Mouse (Mus musculus) spleen, postnatal 10 days (tissue): ENCODE measurements around the gene Kifc1.
A peak's percentile ranks its signal among the peaks of the same experiment; 100 is the strongest.
"Not testable (repeated sequence)": the region's sequence is repeated elsewhere in the genome, so short reads cannot be mapped to it uniquely, and the experiment has no call there.

Experiments
- DNase-seq, 2 experiments: peaks; one replicate each; pipeline ENCODE4 v3.0.0; 2021 to 2022; ENCODE audit warnings: low spot score in 2 of 2

The Kifc1 gene

DNA sequence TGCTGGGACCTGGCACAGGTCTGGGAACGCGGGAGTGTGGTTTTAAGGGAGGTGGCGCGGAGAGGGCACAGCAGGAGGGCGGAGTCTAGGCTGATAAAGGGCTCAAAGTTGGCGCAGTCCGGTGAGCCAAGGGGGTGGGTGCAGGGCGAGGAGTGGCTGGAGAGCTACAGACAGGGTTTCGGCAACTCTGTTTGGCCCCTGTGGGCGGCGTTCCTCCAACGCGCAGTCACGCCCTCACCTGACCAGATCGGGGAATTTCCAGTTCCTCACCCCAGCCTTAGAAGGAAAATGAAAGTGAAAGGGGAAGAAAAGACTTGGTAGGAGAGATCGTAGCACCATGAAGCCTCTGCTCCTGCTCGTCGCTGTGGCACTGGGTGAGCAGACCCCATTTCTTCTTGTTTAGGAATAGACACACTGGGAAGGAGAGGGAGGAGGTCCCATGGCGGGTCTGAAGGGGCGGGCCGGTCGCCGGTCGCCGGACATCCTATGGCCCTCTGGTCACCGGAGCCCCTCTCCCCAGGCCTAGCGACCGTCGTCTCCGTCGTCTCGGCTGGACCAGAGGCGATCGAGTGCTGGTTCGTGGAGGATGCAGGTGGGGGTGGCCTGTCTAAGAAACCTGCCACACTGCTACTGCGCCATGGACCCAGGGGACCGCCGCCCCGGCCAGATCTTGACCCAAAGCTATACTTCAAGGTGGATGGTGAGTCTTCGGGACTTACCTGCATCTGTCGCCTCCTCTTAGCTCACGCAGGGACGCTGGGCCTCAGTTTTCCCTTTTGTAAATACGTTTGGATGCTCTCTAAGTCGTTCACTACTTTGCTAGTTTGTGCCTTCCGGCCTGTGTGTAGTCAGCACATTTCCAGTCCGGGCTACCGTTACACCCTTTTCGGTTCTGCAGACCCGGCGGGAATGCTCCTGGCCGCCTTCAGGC, 29.2 kb upstream of the Kifc1 start:
- DNase-seq: peak; percentile 80 to 90

DNA sequence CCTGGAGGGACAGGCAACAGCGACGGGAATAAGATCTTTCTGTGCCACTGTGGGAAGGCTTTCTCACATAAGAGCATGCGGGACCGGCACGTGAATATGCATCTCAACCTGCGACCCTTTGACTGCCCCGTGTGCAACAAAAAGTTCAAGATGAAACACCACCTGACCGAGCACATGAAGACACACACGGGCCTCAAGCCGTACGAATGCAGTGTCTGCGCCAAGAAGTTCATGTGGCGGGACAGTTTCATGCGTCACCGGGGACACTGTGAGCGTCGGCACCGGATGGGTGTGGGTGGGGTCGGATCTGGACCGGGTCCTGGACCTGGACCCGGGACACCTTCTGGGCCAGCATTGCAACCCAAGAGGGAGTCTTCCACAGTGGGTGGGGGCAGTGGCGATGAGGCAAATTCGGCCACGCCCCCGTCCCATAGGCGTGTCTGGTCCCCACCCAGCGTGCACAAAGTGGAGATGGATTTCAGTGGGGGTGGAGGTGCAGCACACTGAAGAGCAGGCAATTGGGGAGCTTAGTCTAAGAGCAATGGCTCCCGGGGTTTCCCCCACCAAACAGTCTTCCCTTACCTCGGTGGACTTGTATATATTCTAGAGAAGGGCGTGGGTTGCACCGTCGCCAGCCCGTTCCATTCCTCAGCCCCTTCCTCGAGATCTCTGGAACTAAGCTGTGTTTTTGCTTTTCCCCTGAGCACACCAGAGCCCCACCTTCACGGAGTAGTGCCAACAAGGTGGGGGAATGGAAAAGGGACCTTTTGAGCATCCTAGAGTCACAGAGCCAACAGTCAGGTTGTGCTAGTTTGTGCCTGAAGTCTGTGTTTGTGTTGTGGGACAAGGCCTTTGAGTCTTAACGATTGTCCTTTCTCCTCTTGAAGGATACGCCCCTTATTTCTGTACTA, 28.1 kb upstream of the Kifc1 start:
- peak; percentile 39 to 65 for DNase-seq

DNA sequence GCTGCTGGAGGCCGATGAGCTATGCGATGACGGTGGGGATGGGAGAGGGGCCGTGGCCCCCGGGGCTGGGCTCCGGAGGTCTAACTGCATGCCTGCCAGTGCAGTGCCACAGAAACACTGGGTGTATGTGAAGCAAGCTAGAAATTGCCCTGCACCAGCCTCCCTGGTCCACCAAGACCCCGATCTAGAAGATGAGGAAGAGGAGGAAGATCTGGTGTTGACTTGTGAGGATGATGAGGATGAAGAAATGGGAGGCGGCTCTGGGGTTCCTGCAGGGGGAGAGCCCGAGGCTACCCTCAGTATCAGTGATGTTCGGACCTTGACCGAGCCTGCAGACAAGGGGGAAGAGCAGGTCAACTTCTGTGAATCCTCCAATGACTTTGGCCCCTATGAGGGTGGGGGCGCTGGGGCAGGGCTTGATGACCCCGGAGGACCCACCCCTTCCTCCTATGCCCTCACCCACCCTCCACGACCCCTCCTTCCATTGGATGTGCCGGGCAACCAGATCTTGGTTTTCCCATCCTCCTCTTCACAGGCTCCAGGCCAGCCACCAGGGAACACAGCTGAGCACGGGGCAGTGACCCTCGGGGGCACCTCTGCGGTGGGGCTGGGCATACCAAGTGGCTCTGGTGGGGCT, 27.3 kb upstream of the Kifc1 start:
- no peak for DNase-seq

DNA sequence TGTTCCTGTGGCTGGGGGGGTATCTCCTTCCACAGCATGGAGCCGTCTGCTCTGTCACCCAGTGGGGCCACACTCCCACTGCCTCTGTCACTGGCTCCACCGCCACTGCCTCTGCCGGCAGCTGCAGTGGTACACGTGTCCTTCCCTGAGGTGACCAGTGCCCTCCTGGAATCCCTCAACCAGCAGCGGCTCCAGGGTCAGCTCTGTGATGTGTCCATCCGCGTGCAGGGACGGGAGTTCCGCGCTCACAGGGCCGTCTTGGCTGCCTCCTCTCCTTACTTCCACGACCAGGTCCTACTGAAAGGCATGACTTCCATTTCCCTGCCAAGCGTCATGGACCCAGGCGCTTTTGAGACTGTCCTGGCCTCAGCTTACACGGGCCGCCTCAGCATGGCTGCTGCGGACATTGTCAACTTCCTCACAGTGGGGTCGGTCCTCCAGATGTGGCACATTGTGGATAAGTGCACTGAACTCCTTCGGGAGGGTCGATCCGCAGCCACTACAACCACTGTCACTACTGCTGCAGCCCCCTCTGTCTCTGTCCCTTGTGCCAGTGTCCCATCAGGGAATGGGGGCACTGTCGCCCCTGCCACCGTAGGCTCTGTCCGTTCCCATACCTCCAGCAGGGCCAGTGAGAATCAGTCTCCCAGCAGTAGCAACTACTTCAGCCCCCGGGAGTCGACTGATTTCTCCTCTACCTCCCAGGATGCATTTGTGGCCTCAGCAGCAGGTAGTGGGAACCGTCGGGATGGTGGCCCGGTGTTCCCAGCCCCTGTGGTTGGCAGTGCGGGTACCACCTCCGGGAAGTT, 26.6 kb upstream of the Kifc1 start:
- no peak for DNase-seq

DNA sequence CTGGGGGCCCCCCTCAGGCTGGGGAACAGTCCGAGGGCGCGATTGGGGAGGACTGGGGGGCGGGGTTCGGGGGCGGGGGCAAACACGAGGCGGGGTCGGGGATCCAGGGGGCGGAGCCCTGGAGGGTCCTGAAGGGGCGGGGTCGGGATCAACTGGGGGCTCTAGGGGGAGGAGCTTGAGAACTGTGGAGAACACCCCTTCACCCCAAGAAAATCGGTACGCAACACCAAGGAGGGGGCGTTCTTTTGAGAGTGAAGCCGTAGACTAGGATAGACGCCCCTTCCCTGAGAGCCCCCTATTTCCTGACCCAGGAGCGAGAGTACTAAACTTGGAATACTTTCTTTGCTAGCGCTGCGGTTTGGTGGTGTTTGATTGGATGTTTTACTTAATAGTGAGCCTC, 25.8 kb upstream of the Kifc1 start:
- DNase-seq: no peak

DNA sequence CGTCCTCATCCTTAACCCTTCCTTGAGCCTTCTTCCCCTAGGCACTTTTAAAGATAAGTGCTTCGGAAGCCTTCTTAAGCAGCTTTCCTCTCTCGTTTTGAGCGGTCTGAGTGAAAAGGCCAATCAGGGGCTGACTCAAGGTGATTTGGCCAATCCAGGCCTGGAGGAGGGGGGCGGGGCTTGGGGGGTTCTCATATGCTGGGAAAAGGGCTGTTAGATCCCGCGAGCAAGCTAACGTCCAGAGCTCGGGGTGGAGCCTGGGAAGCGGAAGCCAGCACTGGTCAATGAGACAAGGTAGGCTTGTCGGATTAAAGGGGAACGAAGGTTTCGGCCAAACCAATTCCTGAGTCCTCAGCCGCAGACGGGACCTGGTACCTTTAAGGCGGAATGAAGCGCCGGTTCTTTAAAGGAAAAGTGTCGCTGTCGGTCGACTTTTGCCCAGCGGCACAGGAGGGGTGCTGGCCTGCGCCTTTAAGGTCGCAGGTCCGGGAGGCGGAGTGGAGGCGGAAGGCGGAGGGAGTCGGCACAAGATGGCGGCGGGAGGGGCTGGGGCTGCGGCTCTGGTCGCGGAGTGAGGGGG, 25.3 kb upstream of the Kifc1 start, which contains the start of the genes Tapbp and Zbtb22:
Tapbp (plus strand) TSS at position 229 of the 580 bp plus-strand sequence.
Zbtb22 (plus strand) TSS at position 234 of the 580 bp plus-strand sequence.
- DNase-seq: peak; percentile 89 to 95

DNA sequence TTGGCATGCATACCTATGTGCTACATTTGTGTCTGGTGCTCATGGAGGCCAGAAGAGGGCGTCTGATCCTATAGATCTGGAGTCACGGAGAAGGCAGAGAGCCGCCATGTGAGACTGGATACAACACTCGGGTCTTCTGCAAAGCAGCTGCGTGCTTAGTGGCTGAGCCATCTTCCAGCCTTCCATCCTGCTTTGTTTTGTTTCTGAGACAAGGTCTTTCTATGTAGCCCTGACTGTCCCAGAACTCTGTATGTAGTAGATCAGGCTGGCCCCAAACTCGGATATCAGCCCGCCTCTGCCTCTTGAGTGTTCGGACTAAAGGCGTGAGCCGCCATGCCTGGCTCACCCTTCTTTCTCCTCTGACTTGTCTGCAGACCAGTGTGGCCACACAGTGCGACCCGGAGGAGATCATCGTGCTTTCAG, 24.5 kb upstream of the Kifc1 start:
- DNase-seq: no peak

DNA sequence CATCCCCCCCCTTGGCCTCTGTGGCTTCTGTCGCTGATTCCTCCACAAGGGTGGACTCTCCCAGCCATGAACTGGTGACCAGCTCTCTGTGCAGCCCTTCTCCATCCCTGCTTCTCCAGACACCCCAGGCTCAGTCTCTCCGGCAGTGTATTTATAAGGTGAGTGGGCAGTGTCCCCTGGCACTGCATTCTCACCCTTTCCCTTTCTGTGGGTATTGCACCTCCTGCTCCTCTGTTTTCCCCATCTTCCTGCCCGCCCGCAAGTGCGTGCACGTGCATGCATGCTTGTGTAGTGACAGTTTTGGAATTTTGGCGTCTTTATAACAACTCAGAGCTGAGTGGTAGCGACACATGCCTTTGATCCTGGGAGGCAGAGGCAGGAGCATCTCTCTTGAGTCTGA, 23.4 kb upstream of the Kifc1 start:
- DNase-seq: no peak

DNA sequence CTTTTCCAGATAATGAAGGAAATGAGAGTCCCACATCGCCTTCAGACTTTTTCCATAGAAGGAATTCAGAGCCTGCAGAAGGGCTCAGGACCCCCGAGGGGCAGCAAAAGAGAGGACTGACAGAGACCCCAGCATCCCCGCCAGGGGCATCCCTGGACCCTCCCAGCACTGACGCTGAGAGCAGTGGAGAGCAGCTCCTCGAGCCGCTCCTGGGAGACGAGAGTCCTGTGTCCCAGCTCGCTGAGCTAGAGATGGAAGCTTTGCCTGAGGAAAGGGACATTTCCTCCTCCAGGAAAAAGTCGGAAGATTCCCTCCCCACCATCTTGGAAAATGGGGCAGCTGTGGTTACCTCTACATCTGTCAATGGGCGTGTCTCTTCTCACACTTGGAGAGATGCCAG, 22.8 kb upstream of the Kifc1 start:
- no peak for DNase-seq

DNA sequence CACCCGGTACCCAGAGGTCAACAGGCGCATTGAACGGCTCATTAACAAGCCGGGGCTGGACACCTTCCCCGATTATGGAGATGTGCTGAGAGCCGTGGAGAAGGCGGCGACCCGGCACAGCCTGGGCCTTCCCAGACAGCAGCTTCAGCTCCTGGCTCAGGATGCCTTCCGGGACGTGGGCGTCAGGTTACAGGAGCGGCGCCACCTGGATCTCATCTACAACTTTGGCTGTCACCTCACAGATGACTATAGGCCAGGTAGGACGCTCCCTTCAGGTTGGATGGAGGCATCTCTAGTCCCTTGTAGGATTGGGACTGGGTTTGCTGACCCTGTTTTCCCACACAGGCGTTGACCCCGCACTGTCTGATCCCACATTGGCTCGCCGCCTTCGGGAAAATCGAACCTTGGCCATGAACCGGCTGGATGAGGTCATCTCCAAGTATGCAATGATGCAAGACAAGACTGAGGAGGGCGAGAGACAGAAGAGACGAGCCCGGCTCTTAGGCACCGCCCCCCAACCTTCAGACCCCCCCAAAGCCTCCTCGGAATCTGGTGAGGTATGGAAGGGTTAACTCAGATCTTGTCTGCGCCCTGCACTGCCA, 21.5 kb upstream of the Kifc1 start:
- DNase-seq: no peak

DNA sequence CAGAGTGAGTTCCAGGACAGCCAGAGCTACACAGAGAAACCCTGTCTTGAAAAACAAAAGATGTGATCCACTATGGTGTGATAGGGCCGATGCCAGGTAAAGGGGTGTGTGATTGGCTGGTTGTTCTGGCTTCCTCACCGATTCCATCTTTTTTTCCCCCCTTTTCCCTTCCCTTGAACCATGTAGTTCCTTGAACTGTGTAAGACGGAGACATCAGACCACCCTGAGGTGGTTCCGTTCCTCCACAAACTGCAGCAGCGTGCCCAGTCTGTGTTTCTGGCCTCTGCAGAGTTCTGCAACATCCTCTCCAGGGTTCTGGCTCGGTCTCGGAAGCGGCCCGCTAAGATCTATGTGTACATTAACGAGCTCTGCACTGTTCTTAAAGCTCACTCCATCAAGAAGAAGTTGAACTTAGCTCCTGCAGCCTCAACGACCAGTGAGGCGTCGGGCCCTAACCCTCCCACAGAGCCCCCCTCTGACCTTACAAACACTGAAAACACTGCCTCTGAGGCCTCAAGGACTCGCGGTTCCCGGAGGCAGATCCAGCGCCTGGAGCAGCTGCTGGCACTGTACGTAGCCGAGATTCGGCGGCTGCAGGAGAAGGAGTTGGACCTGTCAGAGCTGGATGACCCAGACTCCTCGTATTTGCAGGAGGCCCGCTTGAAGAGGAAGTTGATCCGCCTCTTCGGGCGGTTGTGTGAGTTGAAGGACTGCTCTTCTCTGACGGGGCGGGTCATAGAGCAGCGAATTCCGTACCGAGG, 20.8 kb upstream of the Kifc1 start:
- DNase-seq: no peak

DNA sequence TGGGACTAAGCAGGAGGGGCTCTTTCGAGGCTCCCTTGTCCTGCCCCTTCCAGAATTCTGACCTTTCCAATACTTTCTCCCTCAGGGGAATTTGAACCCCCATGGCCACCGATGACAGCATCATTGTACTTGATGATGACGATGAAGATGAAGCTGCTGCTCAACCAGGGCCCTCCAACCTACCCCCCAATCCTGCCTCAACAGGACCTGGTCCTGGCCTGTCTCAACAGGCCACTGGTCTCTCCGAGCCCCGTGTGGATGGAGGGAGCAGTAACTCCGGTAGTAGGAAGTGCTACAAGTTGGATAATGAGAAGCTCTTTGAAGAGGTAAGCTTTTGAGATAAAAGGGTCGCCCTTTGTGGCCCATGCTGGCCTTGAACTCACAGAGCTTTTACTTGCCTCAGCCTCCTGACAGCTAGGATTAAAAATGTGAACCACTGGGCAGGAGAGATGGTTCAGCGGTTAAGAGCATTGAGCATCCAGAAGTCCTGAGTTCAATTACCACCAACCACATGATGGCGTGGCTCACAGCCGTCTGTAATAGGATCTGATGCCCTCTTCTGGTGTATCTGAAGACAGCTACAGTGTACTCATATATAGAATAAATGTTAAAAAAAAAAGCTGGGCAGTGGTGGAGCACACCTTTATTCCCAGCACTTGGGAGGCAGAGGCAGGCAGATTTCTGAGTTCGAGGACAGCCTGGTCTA, 20.0 kb upstream of the Kifc1 start:
- DNase-seq: no peak

DNA sequence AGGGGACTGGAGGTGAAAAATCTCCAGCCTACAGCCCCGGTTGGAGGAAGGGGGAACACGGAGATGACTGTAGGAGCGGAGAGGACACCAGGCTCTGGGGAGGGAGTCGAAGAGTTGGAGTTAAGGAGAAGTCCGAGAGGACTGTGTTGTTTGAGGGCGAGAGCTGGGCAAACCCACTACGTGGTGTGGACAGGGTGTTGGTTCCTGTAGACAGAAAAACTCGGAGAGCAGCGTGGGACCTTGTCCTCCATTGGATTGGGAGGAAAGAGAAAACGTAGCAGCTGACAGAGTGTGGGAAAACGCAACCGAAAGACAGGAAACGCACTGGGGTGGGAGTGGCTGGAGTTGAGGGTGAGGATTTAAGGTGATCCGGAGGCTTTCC, 19.4 kb upstream of the Kifc1 start:
- DNase-seq: peak in 1 of 2 experiments; percentile 53

DNA sequence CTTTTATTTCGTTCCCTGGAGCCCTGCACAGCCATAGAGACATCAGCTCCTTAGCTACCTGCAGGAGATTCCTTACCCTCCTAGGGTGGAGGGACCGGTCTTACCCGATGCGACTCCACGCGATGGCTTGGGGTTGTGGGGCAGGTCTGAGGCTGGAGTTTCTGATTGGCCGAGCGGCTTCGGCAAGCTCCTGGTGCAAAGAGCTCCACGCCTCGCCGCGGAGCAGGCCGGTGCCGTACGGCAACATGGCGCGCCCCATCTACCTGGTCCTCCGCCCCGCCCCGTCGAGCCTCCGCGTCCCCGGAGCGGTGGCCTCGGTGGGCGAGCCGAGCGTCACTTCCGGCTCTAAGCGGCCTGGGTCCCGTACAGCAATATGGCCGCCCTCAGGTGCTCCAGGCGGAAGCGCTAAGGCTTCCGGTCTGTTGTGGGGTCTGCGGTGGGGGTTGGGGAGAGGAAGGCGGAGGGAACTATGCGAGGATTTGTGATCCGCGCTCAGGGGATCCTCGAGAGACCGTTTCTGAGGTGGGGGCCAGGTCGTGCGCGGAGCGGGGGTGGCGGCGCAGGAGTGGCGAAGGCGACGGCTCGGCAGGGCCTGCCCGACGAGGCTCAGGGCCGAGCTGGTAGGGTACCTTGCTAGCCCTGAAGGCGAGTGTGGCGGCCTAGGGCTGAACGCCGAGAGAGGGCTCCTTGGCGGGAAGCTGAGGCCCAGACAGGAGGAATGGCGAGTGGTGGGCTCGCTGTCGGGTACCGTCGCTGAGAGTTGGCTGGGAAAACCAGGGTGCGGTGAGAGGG, 18.8 kb upstream of the Kifc1 start, which contains the start of gene Daxx:
Daxx (plus strand) TSS at position 338 of the 792 bp plus-strand sequence.
- DNase-seq: peak; percentile 99

DNA sequence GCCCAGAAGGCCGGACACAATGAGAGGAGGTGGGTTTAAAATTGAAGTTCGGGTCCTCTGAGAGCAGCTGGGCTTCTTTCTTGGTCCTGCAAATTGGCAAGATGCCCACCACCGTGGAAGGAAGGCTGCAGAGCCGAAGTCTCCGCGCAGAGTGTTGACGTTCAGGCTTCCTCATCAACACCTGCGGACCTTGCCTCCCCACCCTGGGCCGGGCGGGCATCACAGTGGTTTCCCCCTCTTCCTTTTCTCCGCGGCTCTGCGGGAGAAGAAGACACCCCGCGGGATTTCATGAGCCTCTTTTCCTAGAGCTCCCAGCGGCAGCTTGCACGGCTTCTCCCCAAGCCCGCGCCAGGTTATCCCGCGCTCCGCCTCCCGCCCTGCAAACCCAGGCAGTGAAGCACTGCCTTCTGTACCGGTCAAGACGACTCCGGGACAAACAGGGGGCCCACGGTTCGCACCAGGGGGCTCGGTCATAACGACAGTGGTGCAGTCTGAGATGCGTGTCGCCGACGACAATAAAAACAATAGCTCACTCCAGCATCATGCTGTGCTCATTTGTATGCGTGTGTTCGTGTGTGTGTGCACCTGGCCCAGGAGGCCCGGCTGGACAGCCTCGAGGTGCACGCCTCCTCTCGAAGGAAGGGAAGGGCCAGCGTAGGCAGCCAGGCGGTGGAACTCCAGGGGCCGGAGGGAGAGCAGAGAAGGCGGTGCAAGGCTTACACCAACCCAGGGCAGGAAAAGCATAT, 18.0 kb upstream of the Kifc1 start:
- peak; percentile 64 to 71 for DNase-seq

DNA sequence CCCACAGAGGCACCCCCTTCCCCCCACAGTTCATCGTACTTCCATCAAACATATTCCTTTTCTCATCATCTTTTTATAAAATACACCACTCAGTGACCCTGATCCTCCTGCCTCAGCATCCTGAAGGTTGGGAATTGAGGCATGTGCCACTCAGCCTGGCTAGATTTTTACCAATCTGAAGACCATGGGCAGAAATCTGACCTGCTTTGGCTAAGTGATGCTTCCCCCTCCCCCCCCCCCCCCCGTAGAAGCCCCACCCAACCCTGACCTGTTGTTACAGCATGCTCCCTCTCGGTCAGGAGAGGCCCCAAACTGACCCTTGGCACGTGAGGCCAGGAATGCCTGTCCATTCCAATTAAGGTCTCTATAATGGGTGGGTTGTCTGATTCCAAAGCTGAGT, 14.4 kb upstream of the Kifc1 start, which contains the start of gene Platr17:
Platr17 (plus strand) TSS at position 301 of the 400 bp plus-strand sequence.
- not testable (repeated sequence) for DNase-seq
